Mouse (Mus musculus) hindbrain, embryonic 16.5 days (tissue): ENCODE results near the gene Myh7b. TPM values are rescaled to one million over a fixed set of nuclear protein-coding genes. Genes with fewer than 3 reads are reported as not detected.

Source experiments
- ATAC-seq: fragments of 200-750 bp; cut with Nextera tagmentation; 2 replicates; pipeline ENCODE4 v1.8.0; 2017; ENCODE audit warnings: moderate TSS enrichment, moderate library complexity
- H3K27ac ChIP-seq: fragments of 300-500 bp; sonication (generic); 2 replicates; pipeline ENCODE4 v1.5.1; 2014; ENCODE audit warnings: low read depth, mild to moderate bottlenecking, control low read depth, low read length, moderate library complexity
- H3K27me3 ChIP-seq: fragments of 300-500 bp; sonication (generic); replicated peaks from 2 replicates; pipeline ENCODE4 v1.6.1; 2014; ENCODE audit warnings: low read length; ENCODE audit not compliant: control insufficient read depth, insufficient read depth
- H3K36me3 ChIP-seq: fragments of 300-500 bp; sonication (generic); 2 replicates; pipeline ENCODE4 v1.6.1; 2014; ENCODE audit warnings: mild to moderate bottlenecking, low read length, moderate library complexity, mixed read lengths; ENCODE audit not compliant: control insufficient read depth, insufficient read depth
- H3K4me1 ChIP-seq: fragments of 300-500 bp; sonication (generic); 2 replicates; pipeline ENCODE4 v1.6.1; 2014; ENCODE audit warnings: low read depth, low read length; ENCODE audit not compliant: control insufficient read depth, insufficient read depth
- H3K4me2 ChIP-seq: fragments of 300-500 bp; sonication (generic); 2 replicates; pipeline ENCODE4 v1.6.1; 2014; ENCODE audit warnings: mild to moderate bottlenecking, low read length, control low read depth, moderate library complexity
- H3K4me3 ChIP-seq: fragments of 300-500 bp; sonication (generic); 2 replicates; pipeline ENCODE4 v1.5.1; 2014; ENCODE audit warnings: mild to moderate bottlenecking, low read length, control low read depth, moderate library complexity
- H3K9ac ChIP-seq: fragments of 300-500 bp; sonication (generic); 2 replicates; pipeline ENCODE4 v1.6.1; 2014; ENCODE audit warnings: low read depth, mild to moderate bottlenecking, control low read depth, low read length, moderate library complexity
- H3K9me3 ChIP-seq: fragments of 300-500 bp; sonication (generic); 2 replicates; pipeline ENCODE4 v1.6.1; 2014; ENCODE audit warnings: mild to moderate bottlenecking, low read length, moderate library complexity; ENCODE audit not compliant: control insufficient read depth
- WGBS: fragments of 180-500 bp; shearing (Covaris S2); extraction: QIAGEN DNeasy Blood & Tissue Kit; methylation state at CpG from one replicate; pipeline ENCODE4 v1.1.7; 2014; 5-methylcytosine and 5-hydroxymethylcytosine counted together
- polyA plus RNA-seq: library from polyadenylated mRNA; unstranded; fragments of >200 nt; fragmentation: Nextera tagmentation; extraction: Ambion mirVana; gene quantifications from 2 replicates; pipeline ENCODE4 v1.2.1, GENCODE M21; 2015

Myh7b gene
- 0.77 and 1.7 TPM in 2 replicates for polyA plus RNA-seq

DNA sequence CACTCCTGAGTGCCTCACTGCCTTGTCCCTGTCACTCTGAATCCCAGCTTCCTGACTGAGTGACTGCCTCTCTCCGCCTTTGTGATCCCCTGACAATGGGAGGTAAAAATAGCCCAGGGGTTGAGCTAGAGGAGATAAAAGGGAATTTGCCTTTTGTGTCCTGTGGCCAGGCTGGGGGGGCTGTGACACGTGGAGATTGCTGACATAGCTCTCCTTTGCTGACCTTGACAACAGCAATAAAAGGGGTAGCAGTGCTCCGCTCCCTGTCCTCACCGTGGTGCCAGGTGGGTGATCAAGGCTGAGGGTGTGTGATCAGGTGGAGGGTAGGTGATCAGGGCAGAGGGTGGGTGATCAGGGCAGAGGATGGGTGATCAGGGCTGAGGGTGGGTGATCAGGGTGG, at the start of gene Myh7b:
TSS of gene Myh7b (plus strand) at position 235 of the 400 bp plus-strand sequence.
- H3K27ac ChIP-seq: no peak within 1 kb of the TSS
- 36% methylated on average over 4 of the region's 4 CpGs for WGBS

DNA sequence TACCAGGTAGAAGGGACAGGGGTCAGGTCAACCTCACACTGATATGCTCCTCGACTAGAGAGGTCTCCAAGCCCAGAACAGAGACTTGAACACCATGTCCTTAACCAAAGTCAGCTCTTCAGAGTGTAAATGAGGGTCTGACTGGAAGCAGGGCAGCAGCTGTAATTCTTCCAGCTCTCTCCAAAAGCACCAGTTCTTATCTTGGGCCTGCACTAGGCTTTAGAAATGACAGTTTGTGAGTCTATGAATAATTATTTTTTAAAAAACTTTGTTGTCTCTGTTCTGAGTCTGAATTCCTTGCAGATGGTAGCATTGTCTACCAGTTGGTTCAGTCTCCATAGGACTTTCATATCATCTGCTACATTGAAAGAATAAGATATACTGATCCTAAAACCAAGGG, 48.8 kb upstream of the Myh7b start:
- Histone ChIP-seq H3K9ac (no peak overlapping the region), H3K9me3 (no peaks in the 10 kb centered on the region), H3K4me1 (no peaks in the 10 kb centered on the region), H3K36me3 (peaks cover 12% of the 10 kb centered on the region), H3K4me2 (no peak overlapping the region), H3K27me3 (no peaks in the 10 kb centered on the region), H3K27ac (no peak overlapping the region), H3K4me3 (no peak overlapping the region)
- 60% methylated on average over 1 of the region's 1 CpGs for WGBS
- ATAC-seq: no peak

More for the DNA sequence above, at the start of gene Myh7b:
- H3K4me2 ChIP-seq: no peak within 1 kb of the TSS
- H3K27me3 ChIP-seq: no peaks in the 10 kb centered on the region; the same call in 1 of the 2 replicates
- H3K9me3 ChIP-seq: no peaks in the 10 kb centered on the region
- H3K9ac ChIP-seq: no peak within 1 kb of the TSS
- H3K36me3 ChIP-seq: no peaks in the 10 kb centered on the region
- no peak for ATAC-seq
- no peak within 1 kb of the TSS for H3K4me3 ChIP-seq
- peaks cover 5% of the 10 kb centered on the region; the same call in 1 of the 2 replicates for H3K4me1 ChIP-seq

DNA sequence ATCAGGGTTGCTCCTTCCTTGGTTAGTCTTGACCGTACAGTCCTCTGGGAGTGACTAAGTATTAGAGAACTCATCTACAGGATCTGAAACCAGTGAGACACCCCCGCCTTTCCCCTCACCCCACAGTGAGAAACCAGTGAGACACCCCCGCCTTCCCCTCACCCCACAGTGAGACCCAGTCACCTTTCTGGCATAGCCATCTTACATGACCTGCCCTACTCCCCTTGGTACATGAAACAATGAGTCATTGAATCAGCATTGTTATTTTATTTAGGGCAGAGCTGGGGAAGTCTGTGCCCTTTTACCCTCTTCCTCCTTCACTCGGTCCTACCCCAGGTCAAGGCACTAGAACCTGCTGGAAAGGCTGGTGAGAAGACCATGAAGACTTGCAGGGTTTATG, 48.1 kb upstream of the Myh7b start:
- H3K36me3 ChIP-seq: peaks cover 12% of the 10 kb centered on the region

DNA sequence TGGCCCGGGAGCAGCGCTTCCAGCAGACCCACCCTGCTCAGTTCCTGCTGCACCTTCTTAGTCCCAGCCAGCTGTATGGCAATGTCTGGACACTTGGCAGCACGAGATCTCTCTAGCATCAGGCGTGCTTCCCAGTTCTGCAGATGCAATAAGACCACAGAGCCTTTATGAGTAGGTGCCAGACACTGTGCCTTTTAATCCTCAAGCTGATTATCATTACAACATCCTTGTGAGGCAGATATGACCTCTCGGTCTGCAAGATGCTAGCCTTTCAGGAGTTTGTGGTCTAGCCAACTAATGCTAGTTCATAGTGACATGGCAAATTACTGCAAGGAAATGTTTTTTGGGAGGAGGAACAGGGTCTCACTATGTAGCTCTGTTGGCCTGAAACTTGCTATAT, 43.3 kb upstream of the Myh7b start:
- no peak for ATAC-seq
- Histone ChIP-seq H3K36me3 (no peaks in the 10 kb centered on the region), H3K4me3 (no peak overlapping the region), H3K27ac (no peak overlapping the region), H3K9me3 (no peaks in the 10 kb centered on the region), H3K9ac (no peak overlapping the region), H3K27me3 (no peaks in the 10 kb centered on the region), H3K4me1 (no peaks in the 10 kb centered on the region), H3K4me2 (no peak overlapping the region)
- 87% methylated on average over 5 of the region's 5 CpGs for WGBS

More for the DNA sequence above, 48.1 kb upstream of the Myh7b start:
- H3K9me3 ChIP-seq: no peaks in the 10 kb centered on the region
- H3K4me1 ChIP-seq: no peaks in the 10 kb centered on the region
- H3K9ac ChIP-seq: no peak overlapping the region
- no peak overlapping the region for H3K27ac ChIP-seq
- 78% methylated on average over 4 of the region's 4 CpGs for WGBS
- H3K4me3 ChIP-seq: no peak overlapping the region
- H3K4me2 ChIP-seq: no peak overlapping the region
- no peak for ATAC-seq
- H3K27me3 ChIP-seq: no peaks in the 10 kb centered on the region

DNA sequence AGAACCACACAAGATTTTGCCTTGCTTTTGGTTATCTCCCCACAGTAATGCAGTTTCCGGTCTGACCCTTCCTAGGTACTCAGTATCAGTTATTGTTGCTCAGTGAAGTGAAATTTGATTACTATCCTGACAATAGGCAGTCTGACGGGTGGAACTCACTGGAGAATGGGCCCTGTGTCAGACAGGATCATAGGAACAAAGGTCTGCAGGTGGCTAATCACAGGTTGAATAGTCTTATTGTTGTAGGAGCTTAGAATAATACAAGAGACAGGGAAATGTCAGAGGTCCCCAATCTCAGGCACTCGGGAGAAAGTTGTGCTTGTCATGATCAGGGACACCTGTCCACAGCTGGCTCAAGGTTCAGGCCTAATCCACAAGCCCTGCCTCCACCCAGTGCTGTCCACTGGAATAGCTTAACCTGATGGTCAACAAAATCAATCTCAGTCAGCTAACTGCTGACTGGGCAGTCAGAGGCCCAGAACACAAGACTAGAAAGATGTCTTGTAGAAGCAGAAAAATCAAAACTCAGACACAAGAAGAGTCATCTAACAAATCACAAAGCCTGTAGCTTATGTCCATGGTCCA, 41.7 kb upstream of the Myh7b start:
- Histone ChIP-seq H3K36me3 (no peaks in the 10 kb centered on the region), H3K4me2 (no peak overlapping the region), H3K4me1 (no peaks in the 10 kb centered on the region), H3K9me3 (no peaks in the 10 kb centered on the region), H3K9ac (no peak overlapping the region), H3K4me3 (no peak overlapping the region), H3K27me3 (no peaks in the 10 kb centered on the region), H3K27ac (no peak overlapping the region)
- ATAC-seq: no peak
- 24% methylated on average over 3 of the region's 3 CpGs for WGBS

DNA sequence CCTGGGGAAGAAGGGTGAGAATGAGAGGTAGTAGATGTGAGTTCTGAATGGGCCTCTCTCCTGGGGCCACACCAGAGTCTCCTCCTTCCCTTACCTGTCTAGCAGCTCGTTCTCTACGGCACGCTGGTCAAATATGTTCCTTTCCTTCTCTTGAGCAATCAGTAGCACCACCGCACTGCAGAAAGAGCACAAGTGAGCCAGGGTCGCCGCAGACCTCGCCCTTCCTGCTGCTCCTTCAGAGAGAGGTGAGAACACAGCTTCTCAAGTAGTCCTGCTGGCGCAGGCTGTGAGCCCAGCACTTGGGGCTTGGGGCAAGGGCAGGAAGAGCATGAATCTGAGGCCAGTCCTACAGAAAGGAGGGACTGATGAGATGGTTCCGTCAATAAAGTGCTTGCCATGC, 38.0 kb upstream of the Myh7b start:
- no peak for ATAC-seq

DNA sequence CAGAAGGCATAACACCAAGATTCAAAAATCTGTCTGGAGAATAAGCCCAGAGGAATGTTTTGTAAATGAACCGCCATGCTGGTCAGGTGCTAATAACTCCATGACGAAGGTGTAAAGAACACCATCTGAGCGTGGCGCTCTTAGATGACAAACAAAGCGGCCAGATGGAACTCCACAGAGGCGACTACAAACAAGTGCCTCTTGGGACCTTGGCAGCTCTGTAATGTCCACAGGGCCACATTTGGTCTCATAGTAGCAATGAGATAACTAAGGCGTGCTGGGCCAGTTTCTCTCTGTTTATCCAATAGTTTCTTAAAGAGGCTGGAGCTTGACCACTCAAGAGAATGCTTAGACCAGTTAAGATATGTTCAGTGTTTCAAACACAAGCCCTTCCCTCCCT, 37.0 kb upstream of the Myh7b start:
- H3K4me2 ChIP-seq: no peak overlapping the region
- H3K9me3 ChIP-seq: no peaks in the 10 kb centered on the region
- no peak overlapping the region for H3K27ac ChIP-seq
- ATAC-seq: no peak
- H3K4me1 ChIP-seq: no peaks in the 10 kb centered on the region
- H3K9ac ChIP-seq: no peak overlapping the region
- H3K36me3 ChIP-seq: no peaks in the 10 kb centered on the region
- no peak overlapping the region for H3K4me3 ChIP-seq
- H3K27me3 ChIP-seq: no peaks in the 10 kb centered on the region
- WGBS: 92% methylated on average over 7 of the region's 7 CpGs

More for the DNA sequence above, 38.0 kb upstream of the Myh7b start:
- no peaks in the 10 kb centered on the region for H3K36me3 ChIP-seq
- no peaks in the 10 kb centered on the region for H3K27me3 ChIP-seq
- no peak overlapping the region for H3K9ac ChIP-seq
- no peak overlapping the region for H3K4me3 ChIP-seq
- H3K4me1 ChIP-seq: no peaks in the 10 kb centered on the region
- H3K4me2 ChIP-seq: no peak overlapping the region
- H3K9me3 ChIP-seq: no peaks in the 10 kb centered on the region
- 92% methylated on average over 9 of the region's 9 CpGs for WGBS
- H3K27ac ChIP-seq: no peak overlapping the region

DNA sequence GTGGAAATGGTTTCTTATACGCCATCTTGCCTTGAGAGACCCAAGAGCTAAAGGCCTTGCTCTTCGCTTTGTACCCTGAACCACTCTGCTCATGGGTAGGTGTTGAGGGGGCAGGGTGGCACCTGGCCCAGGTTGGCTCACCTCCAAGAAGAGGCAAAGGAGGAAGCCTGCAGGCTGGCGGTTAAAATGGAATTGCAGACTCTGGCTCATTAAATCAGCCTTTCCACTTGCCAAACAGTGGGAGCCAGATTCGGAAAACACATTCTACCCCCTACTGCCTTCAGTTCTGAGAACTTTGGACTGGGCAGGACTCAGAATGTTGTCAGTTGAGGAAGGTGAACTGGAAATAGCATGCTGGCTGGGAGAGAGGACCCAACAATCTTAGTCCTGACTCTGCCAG, 36.3 kb upstream of the Myh7b start:
- H3K4me3 ChIP-seq: no peak overlapping the region
- WGBS: 80% methylated on average over 4 of the region's 4 CpGs
- H3K9ac ChIP-seq: no peak overlapping the region
- H3K27me3 ChIP-seq: no peaks in the 10 kb centered on the region
- H3K9me3 ChIP-seq: no peaks in the 10 kb centered on the region
- H3K4me2 ChIP-seq: no peak overlapping the region
- no peak for ATAC-seq
- H3K36me3 ChIP-seq: no peaks in the 10 kb centered on the region
- no peak overlapping the region for H3K27ac ChIP-seq
- H3K4me1 ChIP-seq: no peaks in the 10 kb centered on the region

DNA sequence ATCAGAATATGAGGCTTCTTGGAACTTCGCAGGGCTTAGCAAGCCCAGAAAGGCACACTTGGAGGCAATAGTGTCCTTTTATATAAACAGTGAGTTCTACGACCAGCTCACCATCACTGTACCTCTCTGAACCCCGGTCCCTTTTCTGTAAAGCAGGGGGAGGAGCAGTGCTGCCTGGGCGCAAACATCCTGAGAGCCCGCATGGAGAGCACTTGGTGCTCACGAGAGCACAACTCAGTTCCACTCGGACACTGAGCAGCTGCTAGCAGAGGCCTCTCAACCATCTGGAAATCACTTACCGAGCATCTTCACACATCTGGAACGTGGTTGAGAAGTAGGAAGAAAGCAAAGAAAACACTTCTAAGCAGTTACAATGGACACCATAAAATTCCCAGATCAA, 34.4 kb upstream of the Myh7b start:
- no peak for ATAC-seq
- WGBS: 89% methylated on average over 9 of the region's 9 CpGs
- H3K27me3 ChIP-seq: no peaks in the 10 kb centered on the region
- H3K27ac ChIP-seq: no peak overlapping the region
- no peak overlapping the region for H3K4me2 ChIP-seq
- no peaks in the 10 kb centered on the region for H3K36me3 ChIP-seq
- no peak overlapping the region for H3K4me3 ChIP-seq
- no peaks in the 10 kb centered on the region for H3K9me3 ChIP-seq
- H3K4me1 ChIP-seq: no peaks in the 10 kb centered on the region
- no peak overlapping the region for H3K9ac ChIP-seq

DNA sequence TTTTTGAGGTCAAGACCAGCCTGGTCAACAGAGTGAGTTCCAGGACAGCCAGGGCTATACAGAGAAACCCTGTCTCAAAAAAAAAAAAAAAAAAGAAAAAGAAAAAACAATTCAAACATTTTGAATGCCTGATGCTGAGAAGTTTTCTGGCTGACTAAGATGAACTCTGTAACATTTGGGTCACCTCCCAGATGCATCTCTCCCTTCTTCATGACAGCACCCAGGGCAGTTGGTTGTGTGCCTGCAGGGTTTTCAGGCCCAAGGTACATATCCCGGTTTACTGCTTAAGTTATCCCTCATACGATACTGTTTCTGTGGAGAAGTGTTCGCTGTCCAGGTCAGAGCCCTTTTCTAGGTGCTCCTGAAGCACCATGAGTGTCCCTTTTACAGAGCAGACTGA, 30.7 kb upstream of the Myh7b start:
- Histone ChIP-seq H3K27me3 (no peaks in the 10 kb centered on the region), H3K9me3 (no peaks in the 10 kb centered on the region), H3K36me3 (no peaks in the 10 kb centered on the region), H3K27ac (no peak overlapping the region), H3K4me1 (no peaks in the 10 kb centered on the region), H3K4me3 (no peak overlapping the region), H3K9ac (no peak overlapping the region), H3K4me2 (no peak overlapping the region)
- ATAC-seq: no peak
- WGBS: 95% methylated on average over 3 of the region's 3 CpGs
